Mouse (Mus musculus) olfactory bulb, adult 2 months (tissue): ENCODE measurements around the gene Rab8b. TPM values are rescaled to one million over a fixed set of nuclear protein-coding genes. Genes with fewer than 3 reads are reported as not detected.

Experiments
- H3K27ac ChIP-seq: fragments of 200-500 bp; 2 replicates; pipeline ENCODE4 v1.5.1; 2012; ENCODE audit warnings: low read depth, low read length; ENCODE audit not compliant: insufficient read depth
- H3K4me1 ChIP-seq: fragments of 200-500 bp; 2 replicates; pipeline ENCODE4 v1.6.1; 2012; ENCODE audit warnings: low read length; ENCODE audit not compliant: control insufficient read depth, insufficient read depth
- H3K4me3 ChIP-seq: fragments of 200-500 bp; 2 replicates; pipeline ENCODE4 v1.5.1; 2012; ENCODE audit warnings: mild to moderate bottlenecking, low read depth, low read length, moderate library complexity; ENCODE audit not compliant: insufficient read depth
- CTCF ChIP-seq: fragments of 200-500 bp; IDR thresholded peaks from 2 replicates; pipeline ENCODE4 v1.5.1; 2012; ENCODE audit warnings: low read depth, mild to moderate bottlenecking, low read length, moderate library complexity; ENCODE audit not compliant: insufficient read depth
- POLR2A ChIP-seq: fragments of 200-500 bp; IDR thresholded peaks from 2 replicates; pipeline ENCODE4 v1.6.1; 2012; ENCODE audit warnings: mild to moderate bottlenecking, low read depth, low read length, moderate library complexity; ENCODE audit not compliant: insufficient read depth
- WGBS: fragments of 180-500 bp; shearing (Covaris S2); methylation state at CpG from one replicate; pipeline ENCODE4 v1.1.7; 2018; 5-methylcytosine and 5-hydroxymethylcytosine counted together
- polyA plus RNA-seq: library from polyadenylated mRNA; stranded (reverse); fragments of >200 nt; gene quantifications from 2 replicates; pipeline ENCODE4 v1.2.4, GENCODE M21; 2012; ENCODE audit warnings: low replicate concordance; ENCODE audit not compliant: missing spikeins, insufficient read depth, insufficient read length

The Rab8b gene
- polyA plus RNA-seq, 1 experiment = not detected

DNA sequence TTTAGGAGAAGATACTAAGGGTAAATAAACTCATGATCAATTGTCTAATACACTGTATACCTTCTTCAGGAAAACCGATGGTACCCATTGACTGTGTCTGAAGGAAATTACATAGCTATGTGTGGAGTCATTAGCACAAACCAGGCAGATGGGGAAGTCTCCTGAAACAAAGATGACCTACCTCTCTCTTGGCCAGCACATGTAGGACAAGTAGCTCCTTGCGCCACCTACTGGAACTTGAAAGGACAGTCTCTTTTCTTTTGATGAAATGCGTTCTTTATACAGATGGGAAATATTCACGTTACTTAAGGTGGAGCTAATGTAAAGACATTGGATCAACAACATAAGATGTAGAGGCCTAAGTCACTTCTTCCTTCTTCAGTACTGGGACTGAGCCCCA lies 19.3 kb upstream of the Rab8b start:
- H3K27ac ChIP-seq = no peak overlapping the region
- no peaks in the 10 kb centered on the region for H3K4me1 ChIP-seq
- 8% methylated on average over 4 of the region's 4 CpGs for WGBS
- no peak for TF ChIP-seq CTCF
- TF ChIP-seq POLR2A = no peak
- H3K4me3 ChIP-seq = no peak overlapping the region

DNA sequence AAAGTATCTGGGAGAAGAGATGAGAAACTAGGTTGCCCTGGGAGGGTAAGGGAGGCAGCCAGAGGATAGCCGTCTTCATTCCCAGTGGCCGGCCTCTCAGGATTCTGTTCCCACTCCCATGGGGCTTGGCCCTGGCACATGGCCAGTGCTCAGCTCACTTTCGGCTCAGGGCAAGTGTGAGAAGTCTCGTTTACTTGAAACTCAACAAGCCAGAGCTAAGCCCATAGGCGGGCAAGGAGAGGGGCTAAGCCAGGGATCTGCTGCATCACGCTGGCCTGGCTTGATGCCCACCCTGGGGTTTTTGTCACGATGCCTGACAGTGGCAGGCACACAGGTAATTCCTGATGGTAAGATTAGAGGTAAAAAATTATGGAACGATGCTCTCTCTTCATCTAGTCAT lies 18.0 kb upstream of the Rab8b start:
- 56% methylated on average over 8 of the region's 8 CpGs for WGBS
- TF ChIP-seq POLR2A = no peak
- no peak for TF ChIP-seq CTCF
- Histone ChIP-seq H3K4me3 (no peak overlapping the region), H3K27ac (no peak overlapping the region), H3K4me1 (no peaks in the 10 kb centered on the region)

DNA sequence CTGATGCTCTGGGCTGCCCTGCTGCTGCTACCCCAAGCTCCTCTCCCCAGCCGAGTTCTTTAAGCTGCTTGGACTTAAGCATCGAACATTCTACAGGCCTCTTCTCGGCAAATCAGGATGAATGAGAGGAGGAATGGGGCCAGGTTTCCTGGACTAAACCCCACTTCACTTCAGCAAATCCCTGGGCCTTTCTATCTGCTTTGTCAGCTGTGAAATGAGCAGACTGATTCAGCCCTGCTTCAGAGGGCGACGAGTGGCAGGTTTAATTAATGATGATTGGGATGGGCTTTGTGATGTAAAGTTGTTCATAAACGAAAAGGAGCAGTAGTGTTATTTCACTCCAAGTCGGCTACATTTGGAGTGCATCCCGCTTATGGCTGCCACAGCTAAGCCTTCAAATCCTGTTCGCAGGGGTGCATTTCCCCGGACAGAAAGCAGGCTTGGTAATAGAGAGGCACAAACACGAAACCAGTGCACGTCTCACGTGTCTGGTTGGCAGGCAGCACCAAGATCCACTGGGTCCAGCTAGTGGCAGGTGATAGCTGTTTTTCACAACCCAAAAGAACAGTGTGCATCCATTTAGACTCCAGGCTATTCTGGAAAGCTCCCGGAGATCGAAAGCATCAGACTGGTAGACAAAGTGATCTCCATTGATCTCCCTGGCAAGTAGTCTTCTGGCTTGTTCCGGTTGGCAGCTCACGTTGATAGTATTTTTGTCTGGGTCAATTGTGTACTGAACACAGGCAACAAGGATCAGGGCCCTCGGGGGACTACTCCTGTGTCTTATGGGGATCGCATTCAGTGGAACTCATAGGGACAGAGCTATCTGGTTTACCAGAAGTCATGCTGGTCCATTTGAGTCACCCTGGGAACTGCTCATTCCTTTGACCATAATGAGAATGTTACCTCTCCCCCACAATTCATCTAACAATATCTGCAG lies 14.7 kb upstream of the Rab8b start:
- H3K4me3 ChIP-seq = no peak overlapping the region
- 54% methylated on average over 19 of the region's 19 CpGs for WGBS
- no peak overlapping the region for H3K27ac ChIP-seq
- TF ChIP-seq POLR2A (no peak), CTCF (no peak)
- H3K4me1 ChIP-seq = no peaks in the 10 kb centered on the region

DNA sequence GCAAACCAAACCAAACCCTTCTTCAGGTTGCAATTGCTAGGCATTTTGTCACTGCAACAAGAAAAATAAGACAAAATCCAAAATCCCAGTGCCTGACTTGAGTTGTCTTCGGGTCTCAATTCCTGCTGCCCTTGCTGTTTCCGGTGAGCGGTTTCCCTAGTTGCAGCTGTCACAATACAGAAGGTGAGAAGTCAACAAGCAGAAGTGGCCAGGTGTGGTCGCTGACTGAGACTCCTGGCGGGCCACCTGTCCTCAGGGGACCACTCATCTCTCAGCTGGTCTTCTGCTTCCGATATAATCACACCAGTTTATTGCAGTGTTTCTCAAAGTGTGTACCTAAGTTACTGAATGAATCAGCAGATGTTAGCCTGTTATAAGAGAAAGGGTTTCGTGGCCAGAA lies 10.9 kb upstream of the Rab8b start:
- TF ChIP-seq CTCF = no peak
- TF ChIP-seq POLR2A = no peak
- Histone ChIP-seq H3K4me1 (no peaks in the 10 kb centered on the region), H3K4me3 (no peak overlapping the region), H3K27ac (no peak overlapping the region)
- 89% methylated on average over 7 of the region's 7 CpGs for WGBS

DNA sequence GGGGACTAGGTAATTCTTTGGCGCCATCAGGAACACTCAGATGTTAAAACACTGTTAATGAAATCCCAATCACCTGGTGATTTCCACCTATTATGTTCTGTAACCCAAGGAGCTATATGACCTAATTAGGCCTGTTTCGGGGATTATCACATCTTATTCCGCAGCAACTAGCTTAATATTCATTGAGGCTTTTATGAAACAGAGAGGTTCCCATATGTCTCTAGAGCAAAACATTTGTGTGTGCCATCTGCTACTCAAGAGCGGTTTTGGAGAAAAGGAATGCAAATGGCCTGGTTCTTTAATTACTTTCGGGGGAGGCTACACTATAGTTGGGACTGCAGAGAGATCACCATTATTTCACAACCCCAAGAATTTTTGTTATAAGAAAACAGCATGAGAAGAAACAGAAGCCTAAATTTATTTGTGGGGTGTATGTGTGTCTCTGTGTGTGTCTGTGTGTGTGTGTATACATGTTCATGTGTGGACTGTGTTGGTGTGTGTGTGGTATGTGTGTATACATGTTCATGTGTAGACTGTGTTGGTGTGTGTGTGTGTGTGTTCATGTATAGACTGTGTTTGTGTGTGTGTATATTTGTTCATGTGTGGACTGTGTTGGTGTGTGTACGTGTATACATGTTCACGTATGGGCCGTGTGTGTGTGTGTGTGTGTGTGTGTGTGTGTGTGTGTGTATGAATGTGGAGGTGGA lies 8.4 kb upstream of the Rab8b start:
- H3K4me1 ChIP-seq = peaks cover 2% of the 10 kb centered on the region; the same call in 1 of the 2 replicates
- no peak overlapping the region for H3K27ac ChIP-seq

DNA sequence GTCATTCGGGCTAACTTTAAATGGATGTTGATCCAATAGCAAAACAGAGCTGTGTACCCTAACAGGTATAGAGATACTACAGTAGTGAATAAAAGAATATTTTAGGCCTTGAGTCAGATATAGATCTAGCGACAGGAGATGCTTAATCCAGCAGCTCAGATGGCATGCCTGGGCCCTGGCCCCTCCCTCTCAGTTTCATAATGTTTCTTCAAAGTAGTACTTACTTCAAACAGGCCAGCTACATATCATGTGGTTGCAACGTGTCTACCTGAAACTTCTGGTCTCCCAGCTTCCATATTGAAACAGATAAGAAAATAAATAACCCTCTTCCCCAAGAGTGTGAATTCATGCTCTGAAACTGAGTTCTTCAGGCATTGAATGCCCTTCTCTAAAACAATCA lies 6.4 kb upstream of the Rab8b start:
- TF ChIP-seq CTCF (no peak), POLR2A (no peak)
- Histone ChIP-seq H3K4me3 (no peak overlapping the region), H3K4me1 (peaks cover 2% of the 10 kb centered on the region; the same call in 1 of the 2 replicates), H3K27ac (no peak overlapping the region)
- WGBS = 90% methylated on average over 3 of the region's 3 CpGs

More for the DNA sequence above, 8.4 kb upstream of the Rab8b start:
- TF ChIP-seq CTCF = no peak
- no peak for TF ChIP-seq POLR2A
- no peak overlapping the region for H3K4me3 ChIP-seq
- 88% methylated on average over 8 of the region's 8 CpGs for WGBS

DNA sequence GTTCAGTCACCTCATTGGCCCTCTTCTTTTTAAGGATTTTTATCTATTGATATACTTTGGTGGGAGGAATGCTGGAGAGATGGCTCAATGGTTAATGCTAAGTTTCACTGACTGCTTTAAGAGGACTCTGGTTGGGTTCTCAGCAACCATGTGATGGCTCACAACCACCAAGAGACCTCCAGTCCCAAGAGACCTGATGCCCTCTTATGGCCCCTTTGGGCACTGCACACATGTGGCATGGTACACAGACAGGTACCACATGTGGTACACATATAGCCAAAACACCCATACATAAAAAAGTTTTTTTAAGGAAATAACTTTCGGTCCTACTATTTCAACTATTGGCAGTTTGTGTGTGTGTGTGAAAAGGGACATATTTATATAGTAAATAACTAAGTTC lies 2.6 kb upstream of the Rab8b start:
- peaks cover 2% of the 10 kb centered on the region; the same call in 1 of the 2 replicates for H3K4me1 ChIP-seq
- no peak overlapping the region for H3K4me3 ChIP-seq
- WGBS = 97% methylated on average over 1 of the region's 1 CpGs
- TF ChIP-seq CTCF = no peak
- TF ChIP-seq POLR2A = no peak
- H3K27ac ChIP-seq = no peak overlapping the region

DNA sequence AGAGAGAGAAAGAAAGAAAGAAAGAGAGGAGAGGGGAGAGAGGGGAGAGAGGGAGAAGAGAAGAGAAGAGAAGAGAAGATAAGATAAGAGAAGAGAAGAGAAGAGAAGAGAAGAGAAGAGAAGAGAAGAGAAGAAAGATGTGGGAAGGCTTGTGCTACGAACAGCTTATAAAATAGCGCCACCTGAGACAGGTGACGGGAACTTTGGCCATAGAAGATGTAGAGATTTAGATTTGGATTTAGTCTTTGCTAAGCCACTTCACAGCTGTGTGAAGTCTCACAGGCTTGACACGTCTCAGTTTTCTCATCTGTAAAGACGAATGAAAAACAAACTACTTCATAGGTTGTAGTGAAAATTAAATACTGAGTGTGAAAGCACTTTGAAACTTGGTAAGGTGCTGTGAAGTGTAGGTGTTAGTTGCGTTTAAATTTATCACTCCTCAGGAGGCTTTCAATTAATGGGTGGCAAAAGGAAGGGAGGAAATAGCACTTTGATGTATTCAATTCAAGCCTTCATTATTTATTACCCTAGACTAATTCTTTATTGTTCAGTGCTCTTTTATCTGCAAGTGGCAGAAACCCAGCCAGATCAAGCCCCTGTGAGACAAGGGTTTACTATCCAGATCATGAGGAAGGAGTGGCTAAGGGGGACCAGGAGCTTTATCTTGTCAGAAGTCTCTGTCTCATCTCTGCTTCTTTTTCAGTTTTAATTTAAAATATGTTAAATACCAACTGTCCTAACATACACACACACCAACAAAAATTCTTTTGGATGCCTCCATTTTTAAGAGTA lies 1.2 kb upstream of the Rab8b start:
- Histone ChIP-seq H3K4me3 (no peak overlapping the region), H3K27ac (no peak overlapping the region), H3K4me1 (peaks cover 2% of the 10 kb centered on the region; the same call in 1 of the 2 replicates)
- 24% methylated on average over 6 of the region's 6 CpGs for WGBS
- TF ChIP-seq POLR2A = no peak
